In genomic region chr1:35697218-35697617, GRCm38 (mm10) we compare ENCODE assay signal across 20 mouse cellular contexts.
DNase-seq lines count a peak whose midpoint lies in the region; ATAC-seq and TF ChIP-seq lines count a peak whose summit lies in the region.
"Had no signal": no experiment of that assay in that cellular context is flagged by ENCODE, and none has a peak within 500 bp of the region (broad histone marks: within the 10 kb centered on the region; RNA-seq: fewer than 3 reads in every experiment).

No protein-coding gene starts in this region.

- DNase-seq in frontal cortex, adult 2 months (ENCODE audit: extremely low spot score in 1 of 2, low spot score in 1 of 2): no peak
- DNase-seq in lung, embryonic 14.5 days: peak; percentile 21
- DNase-seq in lung, postnatal 4 days: no peak
- peak; percentile 86 for DNase-seq in brain, embryonic 14.5 days (ENCODE audit: low read depth)
- no peak for DNase-seq in liver
- DNase-seq: adrenal gland, postnatal 14 days; cerebellum, adult 9-10 months; gastrocnemius, postnatal 10 days; heart, postnatal 10 days; kidney, adult 11 months; kidney, postnatal 36 days; liver, postnatal 0 days; spleen, adult 18-20 months; thymus, adult 18-20 months had no signal

- no peak for TF ChIP-seq CTCF in lung, embryonic 14.5 days (IDR thresholded peaks at IDR 0.05; ENCODE audit: low read depth)
- no peak for TF ChIP-seq CTCF in brain, embryonic 14.5 days (IDR thresholded peaks at IDR 0.05; ENCODE audit: borderline replicate concordance, extremely low read depth, insufficient read depth, insufficient read length)

- no peaks in the 10 kb centered on the region for H3K27me3 ChIP-seq in lung, embryonic 14.5 days (ENCODE audit: insufficient read depth, low read length)
- H3K27me3 ChIP-seq in midbrain, embryonic 15.5 days (replicated peaks): no peaks in the 10 kb centered on the region
- H3K27me3 ChIP-seq: embryonic facial prominence, embryonic 13.5 days had no signal

- no peaks in the 10 kb centered on the region for H3K36me3 ChIP-seq in lung, embryonic 14.5 days (ENCODE audit: insufficient read depth)
- no peaks in the 10 kb centered on the region for H3K36me3 ChIP-seq in midbrain, embryonic 15.5 days (replicated peaks)
- H3K36me3 ChIP-seq: embryonic facial prominence, embryonic 13.5 days had no signal

- no peak overlapping the region for H3K4me3 ChIP-seq in lung, embryonic 14.5 days (ENCODE audit: low read depth, low read length)
- H3K4me3 ChIP-seq in midbrain, embryonic 15.5 days: no peak overlapping the region
- H3K4me3 ChIP-seq: embryonic facial prominence, embryonic 13.5 days had no signal

- peak; percentile 20; the same call in 1 of the 2 replicates for ATAC-seq in frontal cortex, adult (ENCODE audit: low TSS enrichment)
- no peak for ATAC-seq in lung, embryonic 14.5 days (ENCODE audit: insufficient read depth)
- ATAC-seq in midbrain, embryonic 15.5 days (replicated peaks): no peak
- ATAC-seq: activated CD4-positive, CD25-positive, alpha-beta regulatory T cell, adult 4 months; hindbrain, embryonic 16.5 days; liver, postnatal 0 days; Patski had no signal

- no peak for TF ChIP-seq POLR2A in brain, embryonic 14.5 days (IDR thresholded peaks at IDR 0.05; ENCODE audit: borderline replicate concordance, extremely low read depth, insufficient read depth, insufficient read length, poor library complexity, severe bottlenecking)

- no peaks in the 10 kb centered on the region for H3K9me3 ChIP-seq in lung, embryonic 14.5 days (ENCODE audit: low read depth, low read length)
- H3K9me3 ChIP-seq in midbrain, embryonic 15.5 days: no peaks in the 10 kb centered on the region
- H3K9me3 ChIP-seq: embryonic facial prominence, embryonic 13.5 days had no signal

- no peak overlapping the region for H3K9ac ChIP-seq in lung, embryonic 14.5 days
- no peak overlapping the region for H3K9ac ChIP-seq in midbrain, embryonic 15.5 days
- H3K9ac ChIP-seq: embryonic facial prominence, embryonic 13.5 days; liver, postnatal 0 days had no signal

- H3K4me2 ChIP-seq in lung, embryonic 14.5 days: no peak overlapping the region
- no peak overlapping the region; the same call in 1 of the 2 replicates for H3K4me2 ChIP-seq in midbrain, embryonic 15.5 days
- H3K4me2 ChIP-seq: embryonic facial prominence, embryonic 13.5 days had no signal

- H3K4me1 ChIP-seq in lung, embryonic 14.5 days (ENCODE audit: insufficient read depth): no peaks in the 10 kb centered on the region
- H3K4me1 ChIP-seq in midbrain, embryonic 15.5 days: peaks cover 15% of the 10 kb centered on the region

- no peak overlapping the region for H3K27ac ChIP-seq in lung, embryonic 14.5 days (ENCODE audit: low read depth)
- peak overlapping the region; percentile 37; the same call in 1 of the 2 replicates for H3K27ac ChIP-seq in midbrain, embryonic 15.5 days
- H3K27ac ChIP-seq: embryonic facial prominence, embryonic 13.5 days had no signal

- 30% methylated on average over 4 of the region's 4 CpGs for WGBS in lung, embryonic 14.5 days
- 8% methylated on average over 4 of the region's 4 CpGs for WGBS in midbrain, embryonic 15.5 days

Comparison
In these comparisons a context has a peak if more than half of its experiments do, and no peak if none do; other contexts are left out.
1. DNase-seq: peak in lung, embryonic 14.5 days (single experiment) and brain, embryonic 14.5 days (single experiment); none in frontal cortex, adult 2 months (0 of 2), lung, postnatal 4 days (0 of 2) and liver (single experiment).